Mouse (Mus musculus): Measurements from ENCODE around the gene Serpinb8. TPM values are rescaled to one million over a fixed set of nuclear protein-coding genes. Genes with fewer than 3 reads are reported as not detected.
A peak's percentile ranks its signal among the peaks of the same experiment; 100 is the strongest.

Gene Serpinb8
- polyA plus RNA-seq (2014; fragmentation: Nextera tagmentation; extraction: Ambion mirVana) = 0.78 and 0.95 TPM in 2 replicates

GRCm38 (mm10) chr1:107589691-107590470 lies at the start of gene Serpinb8:
Gene Serpinb8, plus strand, starts transcription at chr1:107590006.
- Histone ChIP-seq H3K9me3 (ENCODE audit: control insufficient read depth, low read length) (no peaks in the 10 kb centered on the region), H3K4me2 (ENCODE audit: low read length) (0 out of 2 replicates have a peak within 1 kb of the TSS, but pooled peaks have one; percentile 15), H3K27me3 (replicated peaks; ENCODE audit: control insufficient read depth, insufficient read depth, low read length) (no peaks in the 10 kb centered on the region), H3K36me3 (ENCODE audit: control insufficient read depth, insufficient read depth, low read length) (no peaks in the 10 kb centered on the region), H3K9ac (ENCODE audit: low read length) (no peak within 1 kb of the TSS), H3K27ac (ENCODE audit: low read depth) (no peak within 1 kb of the TSS), H3K4me1 (replicated peaks; ENCODE audit: control insufficient read depth, insufficient read depth, low read length) (peaks cover 2% of the 10 kb centered on the region; the same call in 1 of the 2 replicates), H3K4me3 (ENCODE audit: low read depth, low read length) (no peak within 1 kb of the TSS)
- peak; percentile 78 for ATAC-seq (replicated peaks; ENCODE audit: low FRiP score, low TSS enrichment, low read depth)
- no peak for DNase-seq (ENCODE audit: low spot score)
- 47% methylated on average over 10 of the region's 10 CpGs for WGBS

GRCm38 (mm10) chr1:107559494-107559893 lies 30.3 kb upstream of the Serpinb8 start:
- Histone ChIP-seq H3K27me3 (replicated peaks; ENCODE audit: control insufficient read depth, insufficient read depth, low read length) (no peaks in the 10 kb centered on the region), H3K9me3 (ENCODE audit: control insufficient read depth, low read length) (no peaks in the 10 kb centered on the region), H3K9ac (ENCODE audit: low read length) (no peak overlapping the region), H3K4me2 (ENCODE audit: low read length) (no peak overlapping the region), H3K36me3 (ENCODE audit: control insufficient read depth, insufficient read depth, low read length) (no peaks in the 10 kb centered on the region), H3K4me3 (ENCODE audit: low read depth, low read length) (no peak overlapping the region), H3K4me1 (replicated peaks; ENCODE audit: control insufficient read depth, insufficient read depth, low read length) (no peaks in the 10 kb centered on the region), H3K27ac (ENCODE audit: low read depth) (no peak overlapping the region)
- WGBS = 89% methylated on average over 3 of the region's 3 CpGs
- DNase-seq (ENCODE audit: low spot score) (no peak), ATAC-seq (replicated peaks; ENCODE audit: low FRiP score, low TSS enrichment, low read depth) (no peak)

GRCm38 (mm10) chr1:107562110-107562509 lies 27.7 kb upstream of the Serpinb8 start:
- 65% methylated on average over 1 of the region's 1 CpGs for WGBS

GRCm38 (mm10) chr1:107565644-107566043 lies 24.2 kb upstream of the Serpinb8 start:
- Histone ChIP-seq H3K36me3 (ENCODE audit: control insufficient read depth, insufficient read depth, low read length) (no peaks in the 10 kb centered on the region), H3K9me3 (ENCODE audit: control insufficient read depth, low read length) (no peaks in the 10 kb centered on the region), H3K4me3 (ENCODE audit: low read depth, low read length) (no peak overlapping the region), H3K9ac (ENCODE audit: low read length) (no peak overlapping the region), H3K27ac (ENCODE audit: low read depth) (no peak overlapping the region), H3K4me1 (replicated peaks; ENCODE audit: control insufficient read depth, insufficient read depth, low read length) (no peaks in the 10 kb centered on the region), H3K27me3 (replicated peaks; ENCODE audit: control insufficient read depth, insufficient read depth, low read length) (no peaks in the 10 kb centered on the region), H3K4me2 (ENCODE audit: low read length) (no peak overlapping the region)
- no peak for ATAC-seq (replicated peaks; ENCODE audit: low FRiP score, low TSS enrichment, low read depth)
- DNase-seq (ENCODE audit: low spot score) = no peak

More at GRCm38 (mm10) chr1:107562110-107562509, 27.7 kb upstream of the Serpinb8 start:
- DNase-seq (ENCODE audit: low spot score) = no peak
- no peak overlapping the region for H3K4me2 ChIP-seq (ENCODE audit: low read length)
- no peaks in the 10 kb centered on the region for H3K27me3 ChIP-seq (replicated peaks; ENCODE audit: control insufficient read depth, insufficient read depth, low read length)
- H3K9me3 ChIP-seq (ENCODE audit: control insufficient read depth, low read length) = no peaks in the 10 kb centered on the region
- H3K9ac ChIP-seq (ENCODE audit: low read length) = no peak overlapping the region
- no peaks in the 10 kb centered on the region for H3K4me1 ChIP-seq (replicated peaks; ENCODE audit: control insufficient read depth, insufficient read depth, low read length)
- H3K4me3 ChIP-seq (ENCODE audit: low read depth, low read length) = no peak overlapping the region
- no peak for ATAC-seq (replicated peaks; ENCODE audit: low FRiP score, low TSS enrichment, low read depth)
- H3K27ac ChIP-seq (ENCODE audit: low read depth) = no peak overlapping the region
- H3K36me3 ChIP-seq (ENCODE audit: control insufficient read depth, insufficient read depth, low read length) = no peaks in the 10 kb centered on the region

GRCm38 (mm10) chr1:107576094-107576493 lies 13.7 kb upstream of the Serpinb8 start:
- no peaks in the 10 kb centered on the region for H3K9me3 ChIP-seq (ENCODE audit: control insufficient read depth, low read length)
- no peak overlapping the region for H3K4me2 ChIP-seq (ENCODE audit: low read length)
- no peak overlapping the region for H3K9ac ChIP-seq (ENCODE audit: low read length)
- no peaks in the 10 kb centered on the region for H3K27me3 ChIP-seq (replicated peaks; ENCODE audit: control insufficient read depth, insufficient read depth, low read length)
- no peak overlapping the region for H3K27ac ChIP-seq (ENCODE audit: low read depth)
- H3K36me3 ChIP-seq (ENCODE audit: control insufficient read depth, insufficient read depth, low read length) = no peaks in the 10 kb centered on the region
- ATAC-seq (replicated peaks; ENCODE audit: low FRiP score, low TSS enrichment, low read depth) = no peak
- H3K4me3 ChIP-seq (ENCODE audit: low read depth, low read length) = no peak overlapping the region
- 85% methylated on average over 2 of the region's 2 CpGs for WGBS
- DNase-seq (ENCODE audit: low spot score) = no peak
- no peaks in the 10 kb centered on the region for H3K4me1 ChIP-seq (replicated peaks; ENCODE audit: control insufficient read depth, insufficient read depth, low read length)

- no peaks in the 10 kb centered on the region for H3K27me3 ChIP-seq (replicated peaks; ENCODE audit: control insufficient read depth, insufficient read depth, low read length)
- 69% methylated on average over 1 of the region's 1 CpGs for WGBS
- ATAC-seq (replicated peaks; ENCODE audit: low FRiP score, low TSS enrichment, low read depth) = no peak
Observed at GRCm38 (mm10) chr1:107577514-107577913, 12.3 kb upstream of the Serpinb8 start.

GRCm38 (mm10) chr1:107581220-107581619 lies 8.6 kb upstream of the Serpinb8 start:
- no peak overlapping the region for H3K9ac ChIP-seq (ENCODE audit: low read length)
- ATAC-seq (replicated peaks; ENCODE audit: low FRiP score, low TSS enrichment, low read depth) (no peak), DNase-seq (ENCODE audit: low spot score) (no peak)
- H3K36me3 ChIP-seq (ENCODE audit: control insufficient read depth, insufficient read depth, low read length) = no peaks in the 10 kb centered on the region
- H3K27me3 ChIP-seq (replicated peaks; ENCODE audit: control insufficient read depth, insufficient read depth, low read length) = no peaks in the 10 kb centered on the region
- H3K4me2 ChIP-seq (ENCODE audit: low read length) = no peak overlapping the region
- no peaks in the 10 kb centered on the region for H3K9me3 ChIP-seq (ENCODE audit: control insufficient read depth, low read length)
- H3K4me3 ChIP-seq (ENCODE audit: low read depth, low read length) = no peak overlapping the region
- no peak overlapping the region for H3K27ac ChIP-seq (ENCODE audit: low read depth)
- no peaks in the 10 kb centered on the region for H3K4me1 ChIP-seq (replicated peaks; ENCODE audit: control insufficient read depth, insufficient read depth, low read length)
- WGBS = 21% methylated on average over 1 of the region's 1 CpGs

More at GRCm38 (mm10) chr1:107577514-107577913, 12.3 kb upstream of the Serpinb8 start:
- H3K4me1 ChIP-seq (replicated peaks; ENCODE audit: control insufficient read depth, insufficient read depth, low read length) = no peaks in the 10 kb centered on the region
- no peak overlapping the region for H3K4me2 ChIP-seq (ENCODE audit: low read length)
- no peak overlapping the region for H3K9ac ChIP-seq (ENCODE audit: low read length)
- H3K27ac ChIP-seq (ENCODE audit: low read depth) = no peak overlapping the region
- H3K36me3 ChIP-seq (ENCODE audit: control insufficient read depth, insufficient read depth, low read length) = no peaks in the 10 kb centered on the region
- DNase-seq (ENCODE audit: low spot score) = no peak
- no peak overlapping the region for H3K4me3 ChIP-seq (ENCODE audit: low read depth, low read length)
- no peaks in the 10 kb centered on the region for H3K9me3 ChIP-seq (ENCODE audit: control insufficient read depth, low read length)

GRCm38 (mm10) chr1:107582900-107583299 lies 6.9 kb upstream of the Serpinb8 start:
- no peaks in the 10 kb centered on the region for H3K27me3 ChIP-seq (replicated peaks; ENCODE audit: control insufficient read depth, insufficient read depth, low read length)
- ATAC-seq (replicated peaks; ENCODE audit: low FRiP score, low TSS enrichment, low read depth) = no peak
- H3K27ac ChIP-seq (ENCODE audit: low read depth) = no peak overlapping the region
- H3K4me1 ChIP-seq (replicated peaks; ENCODE audit: control insufficient read depth, insufficient read depth, low read length) = no peaks in the 10 kb centered on the region
- no peaks in the 10 kb centered on the region for H3K9me3 ChIP-seq (ENCODE audit: control insufficient read depth, low read length)
- no peak overlapping the region for H3K9ac ChIP-seq (ENCODE audit: low read length)
- no peak overlapping the region for H3K4me3 ChIP-seq (ENCODE audit: low read depth, low read length)
- H3K4me2 ChIP-seq (ENCODE audit: low read length) = no peak overlapping the region
- no peak for DNase-seq (ENCODE audit: low spot score)
- H3K36me3 ChIP-seq (ENCODE audit: control insufficient read depth, insufficient read depth, low read length) = no peaks in the 10 kb centered on the region

- 44% methylated on average over 1 of the region's 1 CpGs for WGBS
- Histone ChIP-seq H3K4me3 (ENCODE audit: low read depth, low read length) (no peak overlapping the region), H3K9me3 (ENCODE audit: control insufficient read depth, low read length) (no peaks in the 10 kb centered on the region), H3K4me2 (ENCODE audit: low read length) (no peak overlapping the region), H3K27ac (ENCODE audit: low read depth) (no peak overlapping the region), H3K9ac (ENCODE audit: low read length) (no peak overlapping the region), H3K27me3 (replicated peaks; ENCODE audit: control insufficient read depth, insufficient read depth, low read length) (no peaks in the 10 kb centered on the region), H3K4me1 (replicated peaks; ENCODE audit: control insufficient read depth, insufficient read depth, low read length) (no peaks in the 10 kb centered on the region), H3K36me3 (ENCODE audit: control insufficient read depth, insufficient read depth, low read length) (no peaks in the 10 kb centered on the region)
- ATAC-seq (replicated peaks; ENCODE audit: low FRiP score, low TSS enrichment, low read depth) (no peak), DNase-seq (ENCODE audit: low spot score) (no peak)
Observed at GRCm38 (mm10) chr1:107583958-107584376, 5.8 kb upstream of the Serpinb8 start.
